Mouse (Mus musculus): ENCODE results near the gene Tgfbi. TPM values are rescaled to one million over a fixed set of nuclear protein-coding genes. Genes with fewer than 3 reads are reported as not detected.

Gene Tgfbi
- total RNA-seq (2022): 1 to 10 TPM; 4.6 to 5.2 (median 4.8) TPM

- no peak for DNase-seq (ENCODE audit: low spot score in 2 of 2)
Observed at GRCm38 (mm10) chr13:56609103-56609856, at the start of gene Tgfbi. Tgfbi (plus strand) TSS chr13:56609523.

GRCm38 (mm10) chr13:56559841-56560370, 49.4 kb upstream of the Tgfbi start:
- no peak for DNase-seq (ENCODE audit: low spot score in 2 of 2)

GRCm38 (mm10) chr13:56561129-56561528, 48.2 kb upstream of the Tgfbi start:
- DNase-seq (ENCODE audit: low spot score in 2 of 2): no peak

GRCm38 (mm10) chr13:56563075-56563474, 46.2 kb upstream of the Tgfbi start:
- DNase-seq (ENCODE audit: low spot score in 2 of 2): peak in 1 of 2 experiments; percentile 36

GRCm38 (mm10) chr13:56566336-56566735, 43.0 kb upstream of the Tgfbi start:
- no peak for DNase-seq (ENCODE audit: low spot score in 2 of 2)

- DNase-seq (ENCODE audit: low spot score in 2 of 2): no peak
Observed at GRCm38 (mm10) chr13:56571645-56572044, 37.7 kb upstream of the Tgfbi start.

GRCm38 (mm10) chr13:56575074-56575473, 34.2 kb upstream of the Tgfbi start:
- no peak for DNase-seq (ENCODE audit: low spot score in 2 of 2)

GRCm38 (mm10) chr13:56575701-56576321, 33.5 kb upstream of the Tgfbi start:
- DNase-seq (ENCODE audit: low spot score in 2 of 2): peak; percentile 38 to 78

GRCm38 (mm10) chr13:56578097-56578496, 31.2 kb upstream of the Tgfbi start:
- no peak for DNase-seq (ENCODE audit: low spot score in 2 of 2)

- DNase-seq (ENCODE audit: low spot score in 2 of 2): no peak
Observed at GRCm38 (mm10) chr13:56580450-56580849, 28.9 kb upstream of the Tgfbi start.

GRCm38 (mm10) chr13:56581512-56581911, 27.8 kb upstream of the Tgfbi start:
- DNase-seq (ENCODE audit: low spot score in 2 of 2): no peak

GRCm38 (mm10) chr13:56581961-56582434, 27.3 kb upstream of the Tgfbi start:
- DNase-seq (ENCODE audit: low spot score in 2 of 2): peak; percentile 44 to 48

GRCm38 (mm10) chr13:56582720-56583119, 26.6 kb upstream of the Tgfbi start:
- DNase-seq (ENCODE audit: low spot score in 2 of 2): no peak

GRCm38 (mm10) chr13:56586046-56586445, 23.3 kb upstream of the Tgfbi start:
- DNase-seq (ENCODE audit: low spot score in 2 of 2): no peak

GRCm38 (mm10) chr13:56588454-56589117, 20.7 kb upstream of the Tgfbi start:
- no peak for DNase-seq (ENCODE audit: low spot score in 2 of 2)

GRCm38 (mm10) chr13:56590202-56590601, 19.1 kb upstream of the Tgfbi start:
- DNase-seq (ENCODE audit: low spot score in 2 of 2): no peak

GRCm38 (mm10) chr13:56591191-56591590, 18.1 kb upstream of the Tgfbi start:
- DNase-seq (ENCODE audit: low spot score in 2 of 2): no peak

GRCm38 (mm10) chr13:56591939-56592338, 17.4 kb upstream of the Tgfbi start:
- no peak for DNase-seq (ENCODE audit: low spot score in 2 of 2)

- no peak for DNase-seq (ENCODE audit: low spot score in 2 of 2)
Observed at GRCm38 (mm10) chr13:56593196-56593595, 16.1 kb upstream of the Tgfbi start.

GRCm38 (mm10) chr13:56593961-56594391, 15.3 kb upstream of the Tgfbi start:
- no peak for DNase-seq (ENCODE audit: low spot score in 2 of 2)

GRCm38 (mm10) chr13:56595246-56595645, 14.1 kb upstream of the Tgfbi start:
- no peak for DNase-seq (ENCODE audit: low spot score in 2 of 2)

- no peak for DNase-seq (ENCODE audit: low spot score in 2 of 2)
Observed at GRCm38 (mm10) chr13:56597296-56597695, 12.0 kb upstream of the Tgfbi start.
